Mouse (Mus musculus): ENCODE results near the gene Bcl2l10. TPM values are rescaled to one million over a fixed set of nuclear protein-coding genes. Genes with fewer than 3 reads are reported as not detected.

Bcl2l10 gene
- total RNA-seq (2021) = not detected

DNA sequence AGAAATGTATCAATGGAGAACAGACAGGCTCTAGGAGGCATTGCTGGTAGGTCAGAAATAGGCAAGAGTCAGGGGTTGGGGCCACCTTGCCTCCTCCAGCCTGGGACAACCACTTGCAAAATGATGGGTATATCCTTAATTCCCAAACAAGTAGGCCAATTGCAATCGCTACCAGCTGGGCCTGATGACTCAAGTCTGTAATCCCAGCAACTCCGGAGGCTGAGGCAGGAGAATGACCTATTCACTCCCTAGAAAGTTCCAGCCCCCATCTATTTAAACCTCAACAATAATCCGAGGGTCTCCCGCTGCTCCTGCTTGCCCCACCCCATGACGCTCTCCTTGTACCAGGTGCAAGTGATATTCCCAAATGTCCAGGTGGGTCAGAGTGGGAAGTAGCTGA lies at the start of gene Bcl2l10:
Bcl2l10 (plus strand) TSS at position 301 of the 400 bp plus-strand sequence.
- no peak for DNase-seq
- intact Hi-C loops (cut with DNase I) = no loop called here

DNA sequence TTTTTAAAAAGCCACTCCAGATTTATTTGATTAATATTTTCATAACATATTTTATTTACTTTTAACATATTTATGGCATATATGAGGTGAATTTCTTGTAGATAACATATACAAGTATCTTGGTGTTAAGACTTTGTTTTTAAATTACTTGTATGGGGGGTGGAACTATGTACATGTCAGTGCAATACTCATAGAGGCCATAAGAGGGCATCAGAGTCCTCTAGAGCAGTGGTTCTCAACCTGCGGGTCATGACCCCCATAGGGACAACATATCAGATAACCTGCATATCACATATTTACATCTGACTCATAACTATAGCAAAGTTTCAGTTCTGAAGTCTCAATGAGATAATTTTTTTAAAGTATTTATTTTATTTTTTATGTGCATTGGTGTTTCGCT lies 48.2 kb upstream of the Bcl2l10 start:
- intact Hi-C loops (cut with DNase I) = no loop called here
- DNase-seq = no peak

- no peak for DNase-seq
Measured at GRCm38 (mm10) chr9:75303033-75303432, 44.5 kb upstream of the Bcl2l10 start.

DNA sequence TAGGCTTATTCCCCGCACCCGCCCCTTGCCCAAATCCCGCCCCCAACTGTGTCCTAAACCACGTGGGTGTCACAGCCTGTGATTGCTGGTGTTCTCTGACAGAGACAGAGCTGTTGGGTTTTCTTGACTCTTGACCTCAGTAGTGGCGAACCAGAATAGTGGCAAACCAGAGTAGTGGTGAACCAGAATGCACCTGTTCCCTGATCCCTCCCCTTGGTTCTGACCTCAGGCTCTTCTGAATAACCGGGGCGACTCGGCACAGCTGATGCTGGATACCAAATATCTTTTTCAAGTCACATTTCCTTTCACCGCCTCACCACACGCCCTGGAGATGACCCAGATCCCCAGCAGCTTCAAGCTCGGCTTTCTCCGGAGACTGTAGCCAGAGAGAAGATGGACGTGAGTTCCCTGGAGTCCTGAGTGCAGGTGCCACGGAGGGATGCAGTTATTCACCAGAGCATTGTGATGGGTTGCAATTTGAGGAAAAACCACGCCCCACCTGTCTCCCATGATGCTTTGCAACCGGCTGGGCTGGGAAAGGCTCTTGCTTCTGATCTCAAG lies 43.8 kb upstream of the Bcl2l10 start:
- DNase-seq = no peak
- intact Hi-C loops (cut with DNase I) = no loop called here

More at GRCm38 (mm10) chr9:75303033-75303432, 44.5 kb upstream of the Bcl2l10 start:
- intact Hi-C loops (cut with DNase I) = no loop called here

DNA sequence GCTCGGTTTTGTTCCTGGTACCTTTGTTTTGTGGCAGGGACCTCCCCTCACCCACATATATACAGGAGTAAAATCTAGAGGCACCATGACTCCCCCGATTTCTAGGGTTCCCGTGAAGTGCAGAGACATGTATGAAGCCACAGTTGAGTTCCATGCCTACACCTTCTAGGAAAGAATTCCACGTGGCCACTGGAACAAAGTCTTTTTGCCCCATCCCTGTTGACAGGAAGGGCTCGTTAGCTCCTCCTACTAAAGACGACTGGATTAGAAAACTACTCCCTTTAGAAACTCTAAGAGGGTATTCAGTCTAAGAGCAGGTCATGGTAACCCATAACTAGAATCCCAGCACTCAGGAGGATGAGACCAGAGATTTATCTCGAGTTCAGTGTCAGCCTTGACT lies 43.3 kb upstream of the Bcl2l10 start:
- no peak for DNase-seq
- intact Hi-C loops (cut with DNase I) = no loop called here

- no peak for DNase-seq
- intact Hi-C loops (cut with DNase I) = no loop called here
Measured at GRCm38 (mm10) chr9:75306126-75306898, 41.2 kb upstream of the Bcl2l10 start, which contains the start of gene Gnb5. Gnb5 (plus strand) TSS chr9:75306288.

- DNase-seq = no peak
- intact Hi-C loops (cut with DNase I) = no loop called here
Measured at GRCm38 (mm10) chr9:75307015-75307414, 40.5 kb upstream of the Bcl2l10 start.

DNA sequence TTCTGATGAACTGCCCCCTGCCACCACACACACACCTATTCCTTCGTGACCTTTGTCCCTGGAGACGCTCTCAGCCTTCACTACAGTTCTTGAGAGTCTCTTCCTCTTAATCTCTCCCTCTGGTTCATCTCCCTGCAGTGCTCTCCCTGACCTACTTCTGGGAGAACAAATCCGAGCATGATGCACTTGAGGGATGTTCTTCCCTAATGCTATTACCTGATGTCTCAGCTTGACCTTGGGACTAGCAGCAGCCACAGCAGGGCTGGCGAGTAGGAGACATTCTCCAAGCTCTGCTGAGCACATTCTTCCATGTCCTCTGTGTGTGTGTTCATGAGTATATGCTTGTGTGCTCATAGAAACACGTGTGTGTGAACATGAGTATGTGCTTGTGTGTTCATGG lies 38.9 kb upstream of the Bcl2l10 start:
- intact Hi-C loops (cut with DNase I) = no loop called here
- DNase-seq = no peak

DNA sequence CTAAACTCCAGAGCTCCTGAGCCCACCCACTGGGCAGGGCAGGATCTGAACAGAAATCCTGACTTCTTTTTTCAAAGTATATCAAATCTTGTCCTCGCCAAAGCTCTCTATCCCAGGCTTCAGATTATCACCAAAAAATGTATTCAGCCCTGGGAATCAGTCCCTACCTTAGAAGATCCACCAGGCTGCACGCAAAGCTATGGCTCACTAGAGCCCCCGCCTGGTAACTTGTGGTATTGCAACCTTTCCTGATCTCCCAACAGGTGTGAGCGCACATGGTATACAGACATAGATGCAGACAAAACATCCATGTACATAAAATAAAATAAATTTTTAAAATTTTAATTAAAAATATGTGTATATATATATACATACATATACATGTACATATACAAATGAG lies 35.5 kb upstream of the Bcl2l10 start:
- intact Hi-C loops (cut with DNase I) = no loop called here
- peak; percentile 75 to 86 for DNase-seq

DNA sequence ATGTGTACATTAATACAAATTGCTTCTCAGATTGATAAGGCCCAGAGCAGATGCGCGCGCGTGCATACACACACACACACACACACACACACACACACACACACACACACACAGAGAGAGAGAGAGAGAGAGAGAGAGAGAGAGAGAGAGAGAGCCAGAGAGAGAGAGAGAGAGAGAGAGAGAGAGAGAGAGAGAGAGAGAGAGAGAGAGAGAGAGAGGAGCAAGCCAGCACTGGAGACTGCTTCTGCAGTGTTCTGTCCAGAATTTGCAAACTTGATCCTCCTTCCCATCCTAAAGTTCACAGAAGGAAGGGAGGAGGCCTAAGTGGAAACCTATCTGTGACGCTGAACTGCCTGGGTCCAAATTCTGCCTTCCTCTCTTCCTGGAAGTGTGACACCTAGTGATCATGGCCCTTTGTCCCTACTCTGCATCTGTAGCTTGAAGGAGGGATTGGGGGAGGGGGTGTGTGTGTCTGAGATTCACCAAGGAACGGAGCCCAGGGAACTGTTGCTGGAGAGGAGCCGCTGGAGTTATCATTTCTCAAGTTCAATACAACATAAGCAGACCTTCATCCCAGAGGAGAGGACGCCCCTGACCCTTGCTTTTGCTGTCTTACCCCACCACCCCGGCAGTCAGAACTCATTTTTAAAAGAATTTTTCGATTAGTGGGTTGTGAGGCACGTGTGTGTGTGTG lies 34.3 kb upstream of the Bcl2l10 start:
- intact Hi-C loops (cut with DNase I) = no loop called here
- no peak for DNase-seq

DNA sequence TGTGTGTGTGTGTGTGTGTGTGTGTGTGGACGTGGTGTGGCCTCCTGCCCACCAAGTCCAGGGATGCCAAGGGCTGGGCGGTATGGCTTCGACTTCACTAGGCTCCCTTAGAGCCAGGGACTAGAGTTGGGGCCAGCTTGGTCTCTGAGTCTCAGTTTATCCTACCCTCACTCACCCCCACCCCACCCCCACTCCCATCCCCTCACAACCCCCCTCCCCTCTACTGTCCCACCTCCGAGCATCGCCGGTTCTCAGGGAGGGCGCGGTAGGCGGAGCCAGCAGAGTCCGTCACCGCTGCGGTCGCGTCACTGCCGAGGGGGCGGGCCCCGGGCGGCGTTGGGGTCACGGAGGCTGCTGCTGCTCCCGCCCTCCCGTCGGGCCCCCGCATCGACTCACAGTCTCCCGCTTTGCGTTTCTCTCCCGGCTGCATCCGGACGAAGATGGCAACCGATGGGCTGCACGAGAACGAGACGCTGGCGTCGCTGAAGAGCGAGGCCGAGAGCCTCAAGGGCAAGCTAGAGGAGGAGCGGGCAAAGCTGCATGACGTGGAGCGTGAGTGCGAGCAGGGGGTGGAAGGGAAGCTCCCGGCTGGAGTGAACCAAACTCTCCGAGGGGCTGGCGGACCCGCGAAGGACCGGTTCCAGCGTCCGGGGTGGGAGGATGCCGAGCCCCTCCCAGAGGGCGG lies 33.6 kb upstream of the Bcl2l10 start:
- intact Hi-C loops (cut with DNase I) = no loop called here
- DNase-seq = peak; percentile 84 to 86

DNA sequence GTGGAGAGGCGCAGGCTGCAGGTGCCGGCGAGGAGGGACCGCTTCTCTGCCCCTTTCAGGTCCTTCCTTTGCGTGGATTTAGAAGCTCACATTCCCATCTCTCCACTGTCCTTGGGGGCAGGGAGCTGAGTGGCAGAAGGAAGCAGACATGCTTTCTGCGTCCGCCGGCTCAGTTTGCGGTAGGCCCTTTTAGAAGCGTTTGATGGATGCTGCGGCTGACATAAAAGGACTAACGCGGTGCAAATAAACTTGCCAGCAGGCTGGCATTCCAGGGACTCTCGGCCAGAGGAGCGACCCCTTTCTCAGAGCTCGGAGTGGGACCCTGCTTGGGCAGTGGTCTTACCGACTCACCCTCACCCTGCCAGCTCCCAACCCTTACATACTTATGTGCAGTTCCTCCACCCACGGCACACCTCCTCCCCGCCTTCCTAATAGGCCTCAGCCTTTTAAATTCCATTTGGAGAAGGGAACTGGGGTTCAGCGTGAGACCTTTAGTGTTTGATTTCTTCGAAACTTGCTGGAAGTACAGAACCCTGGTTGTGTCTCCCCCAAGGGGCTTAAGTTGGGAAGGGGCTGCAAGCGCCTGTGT lies 32.9 kb upstream of the Bcl2l10 start:
- DNase-seq = peak in 1 of 2 experiments; percentile 6
- intact Hi-C loops (cut with DNase I) = no loop called here

GRCm38 (mm10) chr9:75315238-75315637 lies 32.3 kb upstream of the Bcl2l10 start:
- DNase-seq = no peak
- intact Hi-C loops (cut with DNase I) = no loop called here

GRCm38 (mm10) chr9:75316771-75317170 lies 30.8 kb upstream of the Bcl2l10 start:
- no peak for DNase-seq
- intact Hi-C loops (cut with DNase I) = no loop called here

GRCm38 (mm10) chr9:75318196-75318595 lies 29.4 kb upstream of the Bcl2l10 start:
- intact Hi-C loops (cut with DNase I) = no loop called here
- DNase-seq = no peak

- intact Hi-C loops (cut with DNase I) = no loop called here
- no peak for DNase-seq
Measured at GRCm38 (mm10) chr9:75319365-75319764, 28.2 kb upstream of the Bcl2l10 start.

DNA sequence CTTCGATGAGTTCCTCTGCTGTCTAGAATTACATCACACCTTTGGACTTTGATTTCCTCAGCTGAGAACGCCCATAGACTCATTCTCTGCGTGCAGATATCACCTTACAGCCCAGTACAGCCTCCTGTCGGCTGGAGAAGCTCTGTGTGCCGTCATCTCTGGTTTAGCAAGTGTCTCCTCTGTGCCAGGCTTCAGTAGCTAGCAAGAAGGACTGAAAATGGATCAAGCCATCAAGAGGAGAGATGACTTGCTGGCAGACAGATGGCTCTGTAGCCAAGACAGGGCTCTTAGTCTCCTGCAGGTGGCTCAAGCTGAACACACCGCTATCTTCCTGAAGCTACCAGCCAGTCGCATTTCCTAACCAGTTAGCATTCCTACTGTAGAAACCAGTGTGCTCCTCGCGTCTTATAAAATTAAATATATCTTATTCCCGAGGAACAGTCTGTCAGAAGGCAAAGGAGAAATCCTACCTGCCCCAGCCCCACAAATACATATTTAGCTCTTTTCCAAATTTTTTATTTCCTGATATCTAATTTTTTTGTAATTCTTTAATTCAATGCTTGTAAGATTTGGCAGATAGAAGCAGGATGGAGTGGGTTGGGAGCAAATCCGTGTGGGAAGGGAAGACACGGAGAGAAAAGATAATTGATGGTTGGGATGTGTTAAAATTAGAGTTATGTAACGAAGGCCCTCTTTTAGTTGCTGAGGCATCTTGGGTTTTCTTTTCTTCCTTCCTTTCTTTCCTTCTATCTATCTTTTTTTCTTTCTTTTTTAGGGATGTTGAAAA lies 25.3 kb upstream of the Bcl2l10 start:
- DNase-seq = no peak
- intact Hi-C loops (cut with DNase I) = no loop called here

DNA sequence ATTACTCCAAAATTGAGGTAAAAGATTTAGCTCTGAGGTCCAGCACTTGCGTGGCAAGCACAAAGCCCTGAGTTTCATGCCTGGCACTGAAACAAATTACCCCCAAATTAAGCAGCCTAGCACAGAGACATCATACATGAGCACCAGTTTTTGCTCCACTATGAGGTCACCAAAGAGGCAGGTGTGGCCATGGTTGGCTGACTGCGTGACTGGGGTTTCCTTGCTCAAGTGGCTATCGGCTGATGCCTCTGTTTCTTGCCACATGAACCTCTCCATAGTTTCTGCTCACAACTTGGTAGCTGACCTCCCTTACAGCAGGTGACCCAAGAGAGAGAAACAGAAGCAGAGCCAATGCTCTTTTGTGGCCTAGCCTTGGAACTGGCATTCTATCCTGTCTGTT lies 19.5 kb upstream of the Bcl2l10 start:
- intact Hi-C loops (cut with DNase I) = no loop called here
- DNase-seq = no peak

- no peak for DNase-seq
- intact Hi-C loops (cut with DNase I) = no loop called here
Measured at GRCm38 (mm10) chr9:75330821-75331220, 16.7 kb upstream of the Bcl2l10 start.

- DNase-seq = no peak
- intact Hi-C loops (cut with DNase I) = no loop called here
Measured at GRCm38 (mm10) chr9:75334440-75334839, 13.1 kb upstream of the Bcl2l10 start.
